Mouse (Mus musculus): Measurements from ENCODE around the gene Cldn4.

The Cldn4 gene

DNA sequence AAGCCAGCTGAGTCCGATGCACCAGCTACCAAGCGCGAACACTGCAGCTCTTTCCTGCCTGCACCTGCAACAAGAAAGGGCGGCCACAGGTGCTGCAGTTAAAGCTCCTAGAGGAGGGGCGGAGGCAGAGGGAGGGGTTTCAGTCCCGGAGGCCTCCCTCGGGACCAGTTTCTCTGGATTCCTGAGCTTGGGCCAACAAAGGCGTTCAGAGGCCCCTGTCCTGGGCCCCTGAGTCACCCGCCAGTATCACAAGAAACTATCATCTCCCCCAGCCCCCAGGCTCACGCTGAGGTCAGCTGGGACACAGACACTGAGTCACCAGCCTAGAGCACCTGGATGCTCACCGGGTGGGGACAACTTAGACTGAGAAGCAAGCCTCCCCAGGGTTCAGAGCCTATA, at the start of gene Cldn4:
Cldn4 (minus strand) TSS at position 78 of the 399 bp plus-strand sequence.
- TF ChIP-seq GATA4 (IDR thresholded peaks at IDR 0.05; ENCODE audit: insufficient replicate concordance, low read length): no peak

DNA sequence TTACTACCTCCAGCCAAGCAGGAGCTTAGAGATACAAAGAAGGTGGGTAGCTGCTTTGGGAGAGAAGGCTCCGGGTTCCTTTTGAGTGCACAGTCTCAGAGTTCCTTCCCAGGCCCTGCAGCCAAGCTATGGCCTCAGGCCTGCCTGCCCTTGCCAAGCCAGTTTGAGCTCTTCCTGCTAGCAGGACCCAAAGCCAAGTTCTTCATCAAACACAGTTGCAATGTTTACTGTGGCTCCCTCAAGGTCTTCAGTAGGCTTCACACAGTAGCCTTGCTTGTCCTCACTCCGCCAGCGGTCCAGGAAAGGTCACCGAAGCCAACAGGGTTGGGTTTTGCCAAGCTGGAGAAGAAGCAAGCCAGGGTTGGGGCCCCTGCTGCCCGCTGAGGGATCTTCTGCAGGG, 45.8 kb upstream of the Cldn4 start:
- TF ChIP-seq GATA4 (IDR thresholded peaks at IDR 0.05; ENCODE audit: insufficient replicate concordance, low read length): no peak

GRCm38 (mm10) chr5:134989741-134990140, 43.0 kb upstream of the Cldn4 start:
- TF ChIP-seq GATA4 (IDR thresholded peaks at IDR 0.05; ENCODE audit: insufficient replicate concordance, low read length): no peak

- no peak for TF ChIP-seq GATA4 (IDR thresholded peaks at IDR 0.05; ENCODE audit: insufficient replicate concordance, low read length)
These were observed 42.4 kb upstream of the Cldn4 start for GRCm38 (mm10) chr5:134989166-134989565.

GRCm38 (mm10) chr5:134986298-134987268, 39.8 kb upstream of the Cldn4 start:
- no peak for TF ChIP-seq GATA4 (IDR thresholded peaks at IDR 0.05; ENCODE audit: insufficient replicate concordance, low read length)

DNA sequence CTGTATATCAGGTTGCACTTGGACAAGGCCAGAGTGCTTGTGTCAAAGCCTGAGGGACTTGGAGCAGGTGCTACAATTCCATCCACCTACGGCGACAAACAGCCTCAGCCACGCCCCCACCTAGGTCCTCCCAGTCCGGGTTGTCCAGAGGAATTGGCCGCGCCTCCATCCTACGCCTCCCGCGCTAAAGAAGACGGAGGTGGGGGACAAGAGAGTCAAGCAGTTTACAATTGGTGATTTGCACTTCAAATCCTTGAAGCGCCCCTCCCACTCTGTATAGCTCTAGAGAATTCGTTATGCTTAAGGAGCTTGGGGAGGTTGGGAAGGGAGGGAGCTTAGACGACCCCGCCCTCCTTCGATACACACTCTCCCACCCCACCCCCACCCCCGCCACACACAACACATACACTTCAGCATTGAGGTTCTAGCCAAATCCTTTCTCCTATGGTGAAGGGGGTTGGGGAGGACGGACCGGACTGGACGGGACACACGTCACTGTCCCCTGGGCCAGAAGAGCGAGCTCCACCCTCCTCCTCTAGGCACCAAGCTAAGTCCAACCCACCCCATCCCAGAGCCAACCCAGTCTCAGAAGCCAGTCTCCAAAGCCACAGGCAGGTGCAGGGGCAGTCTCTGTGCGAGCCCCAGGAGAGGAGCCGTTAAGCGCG, 39.0 kb upstream of the Cldn4 start, which contains the start of gene Cldn3:
Cldn3 (plus strand) TSS at position 582 of the 665 bp plus-strand sequence.
- TF ChIP-seq GATA4 (IDR thresholded peaks at IDR 0.05; ENCODE audit: insufficient replicate concordance, low read length): no peak

GRCm38 (mm10) chr5:134983771-134984170, 37.0 kb upstream of the Cldn4 start:
- TF ChIP-seq GATA4 (IDR thresholded peaks at IDR 0.05; ENCODE audit: insufficient replicate concordance, low read length): no peak

- no peak for TF ChIP-seq GATA4 (IDR thresholded peaks at IDR 0.05; ENCODE audit: insufficient replicate concordance, low read length)
These were observed 36.4 kb upstream of the Cldn4 start for GRCm38 (mm10) chr5:134983111-134983510.

DNA sequence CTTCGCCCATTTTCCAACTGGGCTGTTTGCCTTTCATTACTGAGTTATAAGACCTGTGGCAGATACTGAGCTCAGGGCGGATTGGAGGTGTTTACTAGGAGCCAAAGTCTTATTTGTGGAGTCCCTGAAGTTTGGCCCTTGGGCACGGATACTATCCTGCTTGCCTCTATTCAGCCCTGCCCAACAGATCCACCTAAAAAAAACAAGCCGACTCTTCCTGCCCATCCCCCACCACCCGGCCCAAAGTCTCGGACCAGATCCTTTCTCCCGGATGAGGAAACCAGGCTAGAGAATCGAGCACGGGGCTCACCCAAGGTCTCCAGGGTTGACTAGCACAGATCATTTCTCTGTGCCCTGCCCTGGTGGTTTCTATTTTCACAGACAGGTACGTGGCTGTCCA, 34.4 kb upstream of the Cldn4 start:
- TF ChIP-seq GATA4 (IDR thresholded peaks at IDR 0.05; ENCODE audit: insufficient replicate concordance, low read length): no peak

- TF ChIP-seq GATA4 (IDR thresholded peaks at IDR 0.05; ENCODE audit: insufficient replicate concordance, low read length): no peak
These were observed 31.1 kb upstream of the Cldn4 start for GRCm38 (mm10) chr5:134977837-134978236.

DNA sequence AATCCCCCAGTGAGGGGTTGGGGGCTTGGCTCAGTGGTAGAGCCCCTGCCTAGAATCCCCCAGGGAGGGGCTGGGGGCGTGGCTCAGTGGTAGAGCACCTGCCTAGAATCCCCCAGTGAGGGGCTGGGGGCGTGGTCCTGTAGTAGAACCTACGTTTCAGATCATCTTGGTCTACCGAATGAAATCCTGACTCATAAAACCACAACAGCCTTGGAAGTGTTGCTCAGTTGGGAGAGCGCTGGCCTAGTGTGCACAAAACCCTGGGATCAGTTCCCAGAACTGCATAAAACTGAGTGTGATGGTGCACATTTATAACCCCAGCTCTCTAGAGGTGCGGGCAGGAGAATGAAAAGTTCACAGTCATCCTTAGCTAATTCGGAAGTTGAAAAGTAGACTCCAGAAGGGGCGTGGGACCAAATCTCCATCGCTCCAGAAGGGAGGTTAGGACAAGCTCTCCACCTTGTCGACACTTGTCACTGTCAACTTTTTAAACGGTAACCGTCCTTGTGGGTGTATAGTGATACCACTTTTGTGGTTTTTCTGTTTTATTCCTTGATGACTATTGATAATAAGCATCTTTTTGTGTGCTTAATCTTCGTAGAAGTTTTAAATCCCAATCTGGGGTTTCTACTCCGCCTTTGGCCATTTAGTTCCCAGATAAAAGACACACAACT, 30.0 kb upstream of the Cldn4 start:
- TF ChIP-seq GATA4 (IDR thresholded peaks at IDR 0.05; ENCODE audit: insufficient replicate concordance, low read length): no peak

GRCm38 (mm10) chr5:134976164-134976563, 29.4 kb upstream of the Cldn4 start:
- no peak for TF ChIP-seq GATA4 (IDR thresholded peaks at IDR 0.05; ENCODE audit: insufficient replicate concordance, low read length)

DNA sequence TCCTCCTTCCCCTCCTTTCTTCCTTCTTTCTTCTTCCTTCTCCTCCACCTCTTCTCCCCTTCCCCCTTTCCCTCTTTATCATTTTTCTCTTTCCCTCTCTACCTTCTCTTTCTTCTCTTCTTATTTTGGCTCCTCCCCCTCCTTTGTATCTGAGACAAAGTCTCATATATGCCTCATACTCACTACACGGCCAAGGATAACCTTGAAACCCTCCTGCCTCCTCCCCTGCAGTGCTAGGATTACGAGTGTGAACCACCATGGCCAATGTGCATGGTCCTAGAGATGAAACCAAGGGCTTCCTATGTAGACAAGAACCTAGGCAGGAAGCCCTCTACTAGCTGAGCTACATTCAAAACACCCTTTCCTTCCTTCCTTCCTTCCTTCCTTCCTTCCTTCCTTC, 28.2 kb upstream of the Cldn4 start:
- TF ChIP-seq GATA4 (IDR thresholded peaks at IDR 0.05; ENCODE audit: insufficient replicate concordance, low read length): no peak

GRCm38 (mm10) chr5:134974294-134974693, 27.6 kb upstream of the Cldn4 start:
- TF ChIP-seq GATA4 (IDR thresholded peaks at IDR 0.05; ENCODE audit: insufficient replicate concordance, low read length): no peak

DNA sequence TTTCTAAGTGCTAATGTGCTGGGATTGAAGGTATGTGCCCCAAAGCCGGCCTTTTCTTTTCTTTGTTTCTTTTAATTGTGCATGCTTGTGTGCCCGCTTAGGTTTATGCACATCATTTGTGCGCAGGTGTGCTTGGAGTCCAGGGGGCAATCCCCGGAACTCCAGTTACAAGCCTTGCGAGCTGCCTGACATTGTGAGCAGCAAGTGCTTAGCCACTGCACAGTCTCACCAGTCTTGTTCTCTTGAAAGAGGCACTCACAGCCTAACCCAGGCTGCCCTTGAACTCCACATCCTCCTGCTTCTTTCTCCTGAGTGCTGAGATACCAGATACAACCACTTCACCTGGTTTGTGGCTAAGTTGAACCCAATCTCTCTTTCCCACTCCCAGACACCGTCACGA, 26.8 kb upstream of the Cldn4 start:
- no peak for TF ChIP-seq GATA4 (IDR thresholded peaks at IDR 0.05; ENCODE audit: insufficient replicate concordance, low read length)
